Mouse (Mus musculus): ENCODE measurements around the gene Stk40.

Stk40 gene

GRCm38 (mm10) chr4:126099365-126099764, 4.4 kb upstream of the Stk40 start:
- DNase-seq (ENCODE audit: low spot score) = no peak

- no peak for DNase-seq (ENCODE audit: low spot score)
These were observed 3.0 kb upstream of the Stk40 start for GRCm38 (mm10) chr4:126100764-126101163.

- no peak for DNase-seq (ENCODE audit: low spot score)
These were observed 1.5 kb upstream of the Stk40 start for GRCm38 (mm10) chr4:126102061-126102841.

GRCm38 (mm10) chr4:126103057-126103581, 638 bp upstream of the Stk40 start:
- peak; percentile 55 for DNase-seq (ENCODE audit: low spot score)

GRCm38 (mm10) chr4:126104261-126105075, 711 bp downstream of the Stk40 start:
- no peak for DNase-seq (ENCODE audit: low spot score)

- DNase-seq (ENCODE audit: low spot score) = no peak
These were observed 1.5 kb downstream of the Stk40 start for GRCm38 (mm10) chr4:126105131-126105783.

- DNase-seq (ENCODE audit: low spot score) = no peak
These were observed 4.4 kb downstream of the Stk40 start for GRCm38 (mm10) chr4:126108061-126108740.

- peak; percentile 22 for DNase-seq (ENCODE audit: low spot score)
These were observed 6.0 kb downstream of the Stk40 start for GRCm38 (mm10) chr4:126109613-126110373.

- peak; percentile 85 for DNase-seq (ENCODE audit: low spot score)
These were observed 6.8 kb downstream of the Stk40 start for GRCm38 (mm10) chr4:126110374-126111152.

GRCm38 (mm10) chr4:126111153-126111549, 7.4 kb downstream of the Stk40 start:
- no peak for DNase-seq (ENCODE audit: low spot score)

- no peak for DNase-seq (ENCODE audit: low spot score)
These were observed 9.5 kb downstream of the Stk40 start for GRCm38 (mm10) chr4:126113243-126113642.

GRCm38 (mm10) chr4:126113943-126114342, 10.2 kb downstream of the Stk40 start:
- peak; percentile 76 for DNase-seq (ENCODE audit: low spot score)

GRCm38 (mm10) chr4:126115411-126115810, 11.7 kb downstream of the Stk40 start:
- DNase-seq (ENCODE audit: low spot score) = no peak

GRCm38 (mm10) chr4:126115871-126116521, 12.2 kb downstream of the Stk40 start:
- DNase-seq (ENCODE audit: low spot score) = no peak

GRCm38 (mm10) chr4:126117116-126117515, 13.4 kb downstream of the Stk40 start:
- DNase-seq (ENCODE audit: low spot score) = no peak

- no peak for DNase-seq (ENCODE audit: low spot score)
These were observed 14.9 kb downstream of the Stk40 start for GRCm38 (mm10) chr4:126118651-126119050.

GRCm38 (mm10) chr4:126119051-126119450, 15.3 kb downstream of the Stk40 start:
- no peak for DNase-seq (ENCODE audit: low spot score)

- DNase-seq (ENCODE audit: low spot score) = no peak
These were observed 16.3 kb downstream of the Stk40 start for GRCm38 (mm10) chr4:126120052-126120451.

GRCm38 (mm10) chr4:126120506-126120905, 16.7 kb downstream of the Stk40 start:
- DNase-seq (ENCODE audit: low spot score) = no peak
